Mouse (Mus musculus): Measurements from ENCODE around the gene Entpd8. TPM values are rescaled to one million over a fixed set of nuclear protein-coding genes. Genes with fewer than 3 reads are reported as not detected.
A peak's percentile ranks its signal among the peaks of the same experiment; 100 is the strongest.

Gene Entpd8
- not detected in 2 replicates for polyA plus RNA-seq (2014; fragmentation: Nextera tagmentation; extraction: Ambion mirVana)

- peaks cover 11% of the 10 kb centered on the region for H3K27me3 ChIP-seq (ENCODE audit: control insufficient read depth, insufficient read depth, low read length)
- no peak within 1 kb of the TSS for H3K4me2 ChIP-seq
- no peak for ATAC-seq (replicated peaks; ENCODE audit: insufficient number of reproducible peaks, low FRiP score, low TSS enrichment)
- no peaks in the 10 kb centered on the region for H3K9me3 ChIP-seq (replicated peaks; ENCODE audit: control insufficient read depth, low read length)
- H3K36me3 ChIP-seq (ENCODE audit: control insufficient read depth, insufficient read depth, low read length), result no peaks in the 10 kb centered on the region
- H3K4me1 ChIP-seq (ENCODE audit: control insufficient read depth, insufficient read depth, low read length), result no peaks in the 10 kb centered on the region
- no peak within 1 kb of the TSS for H3K27ac ChIP-seq (ENCODE audit: low read depth, low read length)
- no peak within 1 kb of the TSS for H3K4me3 ChIP-seq (ENCODE audit: low read depth, low read length)
- WGBS (ENCODE audit: insufficient replicate concordance), result 53% methylated on average over 5 of the region's 5 CpGs
- H3K9ac ChIP-seq (ENCODE audit: low read depth, low read length), result no peak within 1 kb of the TSS
Measured at GRCm38 (mm10) chr2:25080076-25080475, at the start of gene Entpd8. Gene Entpd8 (plus strand): TSS chr2:25080304.

- no peak overlapping the region for H3K27ac ChIP-seq (ENCODE audit: low read depth, low read length)
- no peak overlapping the region for H3K4me3 ChIP-seq (ENCODE audit: low read depth, low read length)
- H3K4me1 ChIP-seq (ENCODE audit: control insufficient read depth, insufficient read depth, low read length), result no peaks in the 10 kb centered on the region
- no peak overlapping the region for H3K9ac ChIP-seq (ENCODE audit: low read depth, low read length)
- H3K9me3 ChIP-seq (replicated peaks; ENCODE audit: control insufficient read depth, low read length), result no peaks in the 10 kb centered on the region
- H3K27me3 ChIP-seq (ENCODE audit: control insufficient read depth, insufficient read depth, low read length), result no peaks in the 10 kb centered on the region
- H3K4me2 ChIP-seq, result no peak overlapping the region
- WGBS (ENCODE audit: insufficient replicate concordance), result 94% methylated on average over 4 of the region's 4 CpGs
- ATAC-seq (replicated peaks; ENCODE audit: insufficient number of reproducible peaks, low FRiP score, low TSS enrichment), result no peak
- no peaks in the 10 kb centered on the region for H3K36me3 ChIP-seq (ENCODE audit: control insufficient read depth, insufficient read depth, low read length)
Measured at GRCm38 (mm10) chr2:25034994-25035393, 45.1 kb upstream of the Entpd8 start.

GRCm38 (mm10) chr2:25040089-25040488, 40.0 kb upstream of the Entpd8 start:
- Histone ChIP-seq H3K27ac (ENCODE audit: low read depth, low read length) (no peak overlapping the region), H3K4me3 (ENCODE audit: low read depth, low read length) (no peak overlapping the region), H3K4me2 (no peak overlapping the region), H3K9ac (ENCODE audit: low read depth, low read length) (no peak overlapping the region), H3K36me3 (ENCODE audit: control insufficient read depth, insufficient read depth, low read length) (no peaks in the 10 kb centered on the region), H3K4me1 (ENCODE audit: control insufficient read depth, insufficient read depth, low read length) (no peaks in the 10 kb centered on the region), H3K27me3 (ENCODE audit: control insufficient read depth, insufficient read depth, low read length) (no peaks in the 10 kb centered on the region), H3K9me3 (replicated peaks; ENCODE audit: control insufficient read depth, low read length) (no peaks in the 10 kb centered on the region)
- no peak for ATAC-seq (replicated peaks; ENCODE audit: insufficient number of reproducible peaks, low FRiP score, low TSS enrichment)
- WGBS (ENCODE audit: insufficient replicate concordance), result 85% methylated on average over 5 of the region's 5 CpGs

- 79% methylated on average over 7 of the region's 7 CpGs for WGBS (ENCODE audit: insufficient replicate concordance)
- no peak for ATAC-seq (replicated peaks; ENCODE audit: insufficient number of reproducible peaks, low FRiP score, low TSS enrichment)
- peaks cover 8% of the 10 kb centered on the region for H3K4me1 ChIP-seq (ENCODE audit: control insufficient read depth, insufficient read depth, low read length)
- no peak overlapping the region for H3K27ac ChIP-seq (ENCODE audit: low read depth, low read length)
- no peak overlapping the region for H3K9ac ChIP-seq (ENCODE audit: low read depth, low read length)
- H3K4me3 ChIP-seq (ENCODE audit: low read depth, low read length), result no peak overlapping the region
- no peaks in the 10 kb centered on the region for H3K36me3 ChIP-seq (ENCODE audit: control insufficient read depth, insufficient read depth, low read length)
- H3K9me3 ChIP-seq (replicated peaks; ENCODE audit: control insufficient read depth, low read length), result no peaks in the 10 kb centered on the region
- no peak overlapping the region for H3K4me2 ChIP-seq
- no peaks in the 10 kb centered on the region for H3K27me3 ChIP-seq (ENCODE audit: control insufficient read depth, insufficient read depth, low read length)
Measured at GRCm38 (mm10) chr2:25050921-25051320, 29.2 kb upstream of the Entpd8 start.

GRCm38 (mm10) chr2:25051450-25051849, 28.7 kb upstream of the Entpd8 start:
- WGBS (ENCODE audit: insufficient replicate concordance), result 84% methylated on average over 8 of the region's 8 CpGs
- Histone ChIP-seq H3K4me1 (ENCODE audit: control insufficient read depth, insufficient read depth, low read length) (peaks cover 8% of the 10 kb centered on the region), H3K4me2 (no peak overlapping the region), H3K27me3 (ENCODE audit: control insufficient read depth, insufficient read depth, low read length) (no peaks in the 10 kb centered on the region), H3K27ac (ENCODE audit: low read depth, low read length) (no peak overlapping the region), H3K9ac (ENCODE audit: low read depth, low read length) (no peak overlapping the region), H3K9me3 (replicated peaks; ENCODE audit: control insufficient read depth, low read length) (no peaks in the 10 kb centered on the region), H3K36me3 (ENCODE audit: control insufficient read depth, insufficient read depth, low read length) (no peaks in the 10 kb centered on the region), H3K4me3 (ENCODE audit: low read depth, low read length) (no peak overlapping the region)
- ATAC-seq (replicated peaks; ENCODE audit: insufficient number of reproducible peaks, low FRiP score, low TSS enrichment), result no peak

GRCm38 (mm10) chr2:25053101-25053500, 27.0 kb upstream of the Entpd8 start:
- ATAC-seq (replicated peaks; ENCODE audit: insufficient number of reproducible peaks, low FRiP score, low TSS enrichment), result no peak
- 81% methylated on average over 6 of the region's 6 CpGs for WGBS (ENCODE audit: insufficient replicate concordance)
- H3K9me3 ChIP-seq (replicated peaks; ENCODE audit: control insufficient read depth, low read length), result no peaks in the 10 kb centered on the region

GRCm38 (mm10) chr2:25054221-25055067, 25.7 kb upstream of the Entpd8 start, which contains the start of gene Nsmf:
Gene Nsmf (plus strand): TSS chr2:25054355.
- Histone ChIP-seq H3K36me3 (ENCODE audit: control insufficient read depth, insufficient read depth, low read length) (no peaks in the 10 kb centered on the region), H3K27me3 (ENCODE audit: control insufficient read depth, insufficient read depth, low read length) (no peaks in the 10 kb centered on the region), H3K4me1 (ENCODE audit: control insufficient read depth, insufficient read depth, low read length) (peaks cover 8% of the 10 kb centered on the region), H3K9ac (ENCODE audit: low read depth, low read length) (peak within 1 kb of the TSS; percentile 77), H3K27ac (ENCODE audit: low read depth, low read length) (no peak within 1 kb of the TSS), H3K9me3 (replicated peaks; ENCODE audit: control insufficient read depth, low read length) (no peaks in the 10 kb centered on the region), H3K4me2 (peak within 1 kb of the TSS; percentile 83), H3K4me3 (ENCODE audit: low read depth, low read length) (peak within 1 kb of the TSS; percentile 70)
- peak; percentile 87 for ATAC-seq (replicated peaks; ENCODE audit: insufficient number of reproducible peaks, low FRiP score, low TSS enrichment)
- WGBS (ENCODE audit: insufficient replicate concordance), result 6% methylated on average over 47 of the region's 47 CpGs

More at GRCm38 (mm10) chr2:25053101-25053500, 27.0 kb upstream of the Entpd8 start:
- Histone ChIP-seq H3K4me1 (ENCODE audit: control insufficient read depth, insufficient read depth, low read length) (peaks cover 8% of the 10 kb centered on the region), H3K9ac (ENCODE audit: low read depth, low read length) (no peak overlapping the region), H3K27me3 (ENCODE audit: control insufficient read depth, insufficient read depth, low read length) (no peaks in the 10 kb centered on the region), H3K36me3 (ENCODE audit: control insufficient read depth, insufficient read depth, low read length) (no peaks in the 10 kb centered on the region), H3K4me3 (ENCODE audit: low read depth, low read length) (no peak overlapping the region), H3K4me2 (no peak overlapping the region), H3K27ac (ENCODE audit: low read depth, low read length) (no peak overlapping the region)

GRCm38 (mm10) chr2:25055068-25055405, 25.1 kb upstream of the Entpd8 start:
- peak overlapping the region; percentile 70 for H3K4me3 ChIP-seq (ENCODE audit: low read depth, low read length)
- peak overlapping the region; percentile 83 for H3K4me2 ChIP-seq
- no peaks in the 10 kb centered on the region for H3K27me3 ChIP-seq (ENCODE audit: control insufficient read depth, insufficient read depth, low read length)
- H3K4me1 ChIP-seq (ENCODE audit: control insufficient read depth, insufficient read depth, low read length), result peaks cover 8% of the 10 kb centered on the region
- no peaks in the 10 kb centered on the region for H3K9me3 ChIP-seq (replicated peaks; ENCODE audit: control insufficient read depth, low read length)
- no peak overlapping the region for H3K27ac ChIP-seq (ENCODE audit: low read depth, low read length)
- no peaks in the 10 kb centered on the region for H3K36me3 ChIP-seq (ENCODE audit: control insufficient read depth, insufficient read depth, low read length)
- ATAC-seq (replicated peaks; ENCODE audit: insufficient number of reproducible peaks, low FRiP score, low TSS enrichment), result no peak
- 73% methylated on average over 2 of the region's 2 CpGs for WGBS (ENCODE audit: insufficient replicate concordance)
- peak overlapping the region; percentile 77 for H3K9ac ChIP-seq (ENCODE audit: low read depth, low read length)

Data from heart, embryonic 11.5 days (tissue).